Mouse (Mus musculus) forebrain, embryonic 14.5 days (tissue): ENCODE measurements at regions not wholly inside any gene's neighbourhood (a gene's known extent, or its start where the extent isn't known, plus 50 kb on each side); places are given as distances from the start of the nearest gene placed in this dataset. TPM values are rescaled to one million over a fixed set of nuclear protein-coding genes. Genes with fewer than 3 reads are reported as not detected.

Source experiments
- ATAC-seq: fragments of 200-750 bp; cut with Nextera tagmentation; 2 replicates; pipeline ENCODE4 v1.8.0; 2017; ENCODE audit warnings: mild to moderate bottlenecking, moderate library complexity
- DNase-seq: peaks from one replicate; pipeline ENCODE4 v3.0.0-alpha.2; 2015; ENCODE audit warnings: low spot score
- H3K27ac ChIP-seq: fragments of 300-500 bp; sonication (generic); 2 replicates; pipeline ENCODE4 v1.5.1; 2014; ENCODE audit warnings: low read depth, mild to moderate bottlenecking, control low read depth, low read length, moderate library complexity
- H3K27me3 ChIP-seq: fragments of 300-500 bp; sonication (generic); replicated peaks from 2 replicates; pipeline ENCODE4 v1.6.1; 2014; ENCODE audit warnings: low read length, control low read depth, mixed read lengths; ENCODE audit not compliant: control insufficient read depth, insufficient read depth
- H3K36me3 ChIP-seq: fragments of 300-500 bp; sonication (generic); 2 replicates; pipeline ENCODE4 v1.6.1; 2014; ENCODE audit warnings: low read length, control low read depth; ENCODE audit not compliant: control insufficient read depth, insufficient read depth
- H3K4me1 ChIP-seq: fragments of 300-500 bp; sonication (generic); 2 replicates; pipeline ENCODE4 v1.6.1; 2014; ENCODE audit warnings: antibody characterized with exemption, low read length, control low read depth; ENCODE audit not compliant: control insufficient read depth, insufficient read depth
- H3K4me2 ChIP-seq: fragments of 300-500 bp; sonication (generic); 2 replicates; pipeline ENCODE4 v1.6.1; 2014; ENCODE audit warnings: mild to moderate bottlenecking, control low read depth, low read length
- H3K4me3 ChIP-seq: fragments of 300-500 bp; sonication (generic); 2 replicates; pipeline ENCODE4 v1.5.1; 2014; ENCODE audit warnings: low read depth, low read length, control low read depth
- H3K9ac ChIP-seq: fragments of 300-500 bp; sonication (generic); 2 replicates; pipeline ENCODE4 v1.6.1; 2014; ENCODE audit warnings: mild to moderate bottlenecking, low read length, control low read depth, moderate library complexity
- H3K9me3 ChIP-seq: fragments of 300-500 bp; sonication (generic); replicated peaks from 2 replicates; pipeline ENCODE4 v1.6.1; 2016; ENCODE audit warnings: low read length, control low read depth, mixed read lengths; ENCODE audit not compliant: control insufficient read depth
- WGBS: fragments of 180-500 bp; shearing (Covaris S2); extraction: QIAGEN DNeasy Blood & Tissue Kit; methylation state at CpG from one replicate; pipeline ENCODE4 v1.1.7; 2014; 5-methylcytosine and 5-hydroxymethylcytosine counted together
- microRNA-seq: library from miRNA; unstranded; fragments of <30 nt; microRNA quantifications from one replicate; pipeline ENCODE4, GENCODE M21; 2016

DNA sequence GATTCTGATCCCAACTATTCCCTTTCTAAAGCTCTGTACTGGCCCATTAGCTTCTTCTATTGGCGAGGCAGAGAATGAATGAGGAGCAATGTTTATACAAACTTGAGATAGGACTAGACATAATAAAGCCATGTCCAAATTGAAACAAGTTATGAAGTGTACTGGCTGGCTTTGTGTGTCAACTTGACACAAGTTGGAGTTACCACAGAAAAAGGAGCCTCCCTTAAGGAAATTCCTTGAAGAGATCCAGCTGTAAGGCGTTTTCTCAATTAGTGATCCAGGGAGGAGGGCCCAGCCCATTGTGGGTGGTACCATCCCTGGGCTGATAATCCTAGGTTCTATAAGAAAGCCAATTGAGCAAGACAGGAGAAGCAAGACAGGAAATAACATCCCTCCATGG is 135.9 kb upstream of the Cr2 start:
- H3K4me2 ChIP-seq, result no peak overlapping the region
- 66% methylated on average over 2 of the region's 2 CpGs for WGBS
- H3K27me3 ChIP-seq, result no peaks in the 10 kb centered on the region
- H3K9ac ChIP-seq, result no peak overlapping the region
- no peaks in the 10 kb centered on the region for H3K9me3 ChIP-seq
- ATAC-seq, result no peak
- no peak for DNase-seq
- H3K36me3 ChIP-seq, result no peaks in the 10 kb centered on the region
- no peaks in the 10 kb centered on the region for H3K4me1 ChIP-seq
- H3K27ac ChIP-seq, result no peak overlapping the region
- no peak overlapping the region for H3K4me3 ChIP-seq

DNA sequence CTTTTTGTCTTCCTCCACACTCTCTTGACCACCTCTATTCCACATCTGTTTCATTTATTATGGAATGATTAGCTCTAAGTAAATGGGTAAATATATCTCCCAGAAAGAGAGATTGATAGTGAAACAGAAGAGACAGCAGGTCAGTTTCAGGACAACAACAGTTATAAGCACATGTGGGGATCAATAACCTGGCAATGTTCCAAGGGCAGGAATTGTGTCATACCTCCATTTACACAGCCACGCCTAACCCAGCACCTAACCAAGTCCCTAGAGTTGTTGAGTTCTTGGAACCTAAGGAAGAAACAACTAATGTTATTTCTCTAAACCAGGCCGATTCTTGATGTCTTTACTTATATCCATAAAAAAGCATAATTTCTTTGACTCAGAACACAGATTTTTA is 108.6 kb upstream of the Cr2 start:
- ATAC-seq, result no peak
- DNase-seq, result no peak
- Histone ChIP-seq H3K27me3 (no peaks in the 10 kb centered on the region), H3K4me1 (no peaks in the 10 kb centered on the region), H3K4me3 (no peak overlapping the region), H3K9me3 (no peaks in the 10 kb centered on the region), H3K4me2 (no peak overlapping the region), H3K36me3 (no peaks in the 10 kb centered on the region), H3K9ac (no peak overlapping the region), H3K27ac (no peak overlapping the region)
- 84% methylated on average over 2 of the region's 2 CpGs for WGBS

DNA sequence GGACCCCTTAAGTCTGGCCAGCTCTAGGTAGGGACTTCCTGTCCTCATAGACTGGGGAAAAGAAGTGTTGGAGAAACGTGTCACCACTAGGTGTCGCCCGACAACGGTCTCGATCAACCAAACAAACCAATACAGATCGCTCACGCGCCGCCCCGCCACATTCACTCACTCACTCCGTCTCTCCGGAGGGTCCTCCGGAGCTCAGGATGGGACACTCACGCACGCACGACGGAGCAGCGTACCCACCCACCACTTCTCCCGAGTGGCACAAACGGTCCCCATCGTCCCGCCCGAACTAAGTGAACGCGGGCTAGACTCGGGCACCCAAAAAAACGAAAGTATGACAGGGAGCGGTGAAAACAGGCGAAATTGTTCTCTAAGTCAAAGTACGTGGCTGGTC is 65.0 kb upstream of the Cr2 start:
- Histone ChIP-seq H3K4me2 (no peak overlapping the region), H3K4me1 (no peaks in the 10 kb centered on the region), H3K27ac (no peak overlapping the region), H3K27me3 (no peaks in the 10 kb centered on the region), H3K4me3 (no peak overlapping the region), H3K36me3 (no peaks in the 10 kb centered on the region), H3K9me3 (no peaks in the 10 kb centered on the region), H3K9ac (no peak overlapping the region)
- WGBS, result 8% methylated on average over 30 of the region's 30 CpGs
- DNase-seq, result peak; percentile 100
- ATAC-seq, result no peak

DNA sequence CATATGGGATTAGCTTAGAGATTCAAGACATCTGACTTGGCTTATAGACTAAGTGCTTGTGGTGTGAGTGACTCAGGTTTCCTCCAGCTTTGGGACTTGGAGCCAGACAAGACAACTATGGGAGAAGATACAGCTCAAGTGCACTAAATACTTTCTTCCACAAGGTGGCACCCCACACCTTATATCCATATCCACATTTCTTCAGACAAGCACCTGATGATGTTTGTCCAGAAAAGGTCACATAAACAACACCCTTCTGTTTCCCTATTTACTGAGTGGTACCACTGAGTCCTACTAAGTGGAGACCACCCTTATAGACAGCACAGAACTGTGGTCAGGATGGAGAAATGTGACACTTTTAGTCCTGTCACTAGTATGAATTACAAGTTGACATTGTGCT is 56.1 kb upstream of the Cr2 start:
- Histone ChIP-seq H3K9me3 (no peaks in the 10 kb centered on the region), H3K27me3 (no peaks in the 10 kb centered on the region), H3K4me2 (no peak overlapping the region), H3K9ac (no peak overlapping the region), H3K4me1 (no peaks in the 10 kb centered on the region), H3K27ac (no peak overlapping the region), H3K36me3 (no peaks in the 10 kb centered on the region), H3K4me3 (no peak overlapping the region)
- DNase-seq (peak; percentile 61), ATAC-seq (peak; percentile 65; the same call in 1 of the 2 replicates)

DNA sequence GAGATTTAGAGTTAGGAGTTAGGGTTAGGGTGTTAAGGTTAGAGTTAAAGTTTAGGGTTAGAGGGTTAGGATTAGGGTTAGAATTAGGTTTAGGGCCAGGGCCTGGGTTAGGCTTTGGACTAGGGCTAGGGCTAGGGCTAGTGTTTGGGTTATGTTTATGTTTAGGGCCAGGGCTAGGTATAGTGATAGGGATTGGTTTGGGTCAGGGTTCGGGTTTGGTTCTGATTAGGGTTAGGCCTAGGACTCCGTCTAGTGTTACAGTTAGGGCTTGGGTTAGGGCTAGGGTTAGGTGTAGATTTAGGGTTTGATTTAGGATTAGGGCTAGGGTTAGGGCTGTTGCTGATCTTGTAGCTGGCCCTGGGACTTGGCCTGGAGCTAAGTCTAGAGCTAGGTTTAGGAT is 50.5 kb upstream of the Cr2 start:
- H3K4me1 ChIP-seq, result no peaks in the 10 kb centered on the region
- H3K27ac ChIP-seq, result no peak overlapping the region
- H3K4me3 ChIP-seq, result no peak overlapping the region
- DNase-seq (no peak), ATAC-seq (no peak)
- no peaks in the 10 kb centered on the region for H3K27me3 ChIP-seq
- H3K9me3 ChIP-seq, result no peaks in the 10 kb centered on the region
- H3K9ac ChIP-seq, result no peak overlapping the region
- H3K36me3 ChIP-seq, result no peaks in the 10 kb centered on the region
- WGBS, result 86% methylated on average over 2 of the region's 2 CpGs
- H3K4me2 ChIP-seq, result no peak overlapping the region

Small RNAs in the stretch of these regions (microRNA-seq; reads per million reads assigned to microRNA genes)
- gene Gm24802, result not detected
